Mouse (Mus musculus) kidney, postnatal 25 days (tissue): Measurements from ENCODE around the gene Sys1.

Source experiments
- DNase-seq, 2 experiments: peaks; one replicate each; pipeline ENCODE4 v3.0.0; 2021; ENCODE audit warnings: mixed read lengths in 2 of 2

Sys1 gene

GRCm38 (mm10) chr2:164456864-164457300 is at the start of gene Sys1:
Gene Sys1 (plus strand): TSS chr2:164456964.
- peak; percentile 32 to 55 for DNase-seq

- peak; percentile 76 to 80 for DNase-seq
Observed at GRCm38 (mm10) chr2:164407708-164408107, 49.1 kb upstream of the Sys1 start.

GRCm38 (mm10) chr2:164414167-164414566 is 42.6 kb upstream of the Sys1 start:
- DNase-seq, result no peak

GRCm38 (mm10) chr2:164414581-164414980 is 42.2 kb upstream of the Sys1 start:
- DNase-seq, result no peak

GRCm38 (mm10) chr2:164417198-164417597 is 39.6 kb upstream of the Sys1 start:
- peak in 1 of 2 experiments; percentile 38 for DNase-seq

GRCm38 (mm10) chr2:164418308-164418875 is 38.4 kb upstream of the Sys1 start:
- peak; percentile 61 to 86 for DNase-seq

DNA sequence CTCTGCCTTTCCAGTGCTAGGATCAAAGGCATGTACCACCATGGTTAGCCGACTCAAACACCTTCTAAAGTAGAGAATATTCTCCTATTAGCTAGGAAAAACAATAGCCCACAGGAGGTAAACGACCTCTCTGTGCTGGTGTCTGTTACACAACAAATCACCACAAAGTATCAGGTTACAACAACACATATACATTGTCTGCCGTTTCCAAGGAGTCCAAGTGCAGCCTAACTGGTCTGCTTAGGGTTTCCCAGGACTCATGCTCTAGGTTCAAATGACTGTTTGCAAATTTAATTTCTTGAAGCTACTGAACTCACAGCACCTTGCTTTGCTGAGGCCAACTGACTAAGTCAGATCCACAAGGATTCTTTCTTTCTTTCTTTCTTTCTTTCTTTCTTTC is 37.3 kb upstream of the Sys1 start:
- no peak for DNase-seq

DNA sequence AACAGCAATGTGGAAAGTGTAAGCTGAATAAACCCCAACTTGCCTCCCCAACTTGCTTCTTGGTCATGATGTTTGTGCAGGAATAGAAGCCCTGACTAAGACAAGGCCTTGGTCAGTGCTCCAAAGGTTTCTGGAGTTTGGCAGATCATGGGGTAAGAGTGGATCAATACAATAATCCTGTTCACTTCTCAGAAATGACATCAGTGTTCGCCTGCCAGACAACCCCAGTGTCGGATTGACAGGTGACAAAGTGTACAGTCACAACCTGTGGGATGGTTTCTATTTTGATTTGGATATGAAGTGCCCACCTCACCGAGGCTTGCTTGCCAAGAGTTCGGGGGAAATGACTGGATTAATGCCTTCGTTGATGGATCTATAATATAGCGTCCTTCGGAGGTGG is 35.5 kb upstream of the Sys1 start:
- DNase-seq, result no peak

DNA sequence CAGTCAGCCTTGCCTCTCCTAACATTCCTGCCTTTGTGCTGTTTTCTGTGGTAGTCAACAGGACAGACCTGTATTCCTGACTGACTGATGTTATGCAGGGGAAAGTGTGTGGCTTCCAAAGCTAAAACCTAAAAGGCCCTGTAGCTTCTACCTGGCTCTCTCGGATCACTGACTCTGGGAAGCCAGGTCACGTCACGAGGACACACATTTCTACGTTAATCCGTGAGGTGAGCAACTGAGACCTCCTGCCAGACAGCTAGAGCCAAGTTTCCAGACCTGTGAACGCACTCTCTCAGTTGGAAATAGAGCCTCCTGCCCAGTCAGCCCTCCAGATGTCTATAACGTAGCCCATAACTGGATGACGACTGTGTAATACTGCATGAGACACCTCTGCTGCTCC is 34.8 kb upstream of the Sys1 start:
- peak; percentile 62 to 89 for DNase-seq

DNA sequence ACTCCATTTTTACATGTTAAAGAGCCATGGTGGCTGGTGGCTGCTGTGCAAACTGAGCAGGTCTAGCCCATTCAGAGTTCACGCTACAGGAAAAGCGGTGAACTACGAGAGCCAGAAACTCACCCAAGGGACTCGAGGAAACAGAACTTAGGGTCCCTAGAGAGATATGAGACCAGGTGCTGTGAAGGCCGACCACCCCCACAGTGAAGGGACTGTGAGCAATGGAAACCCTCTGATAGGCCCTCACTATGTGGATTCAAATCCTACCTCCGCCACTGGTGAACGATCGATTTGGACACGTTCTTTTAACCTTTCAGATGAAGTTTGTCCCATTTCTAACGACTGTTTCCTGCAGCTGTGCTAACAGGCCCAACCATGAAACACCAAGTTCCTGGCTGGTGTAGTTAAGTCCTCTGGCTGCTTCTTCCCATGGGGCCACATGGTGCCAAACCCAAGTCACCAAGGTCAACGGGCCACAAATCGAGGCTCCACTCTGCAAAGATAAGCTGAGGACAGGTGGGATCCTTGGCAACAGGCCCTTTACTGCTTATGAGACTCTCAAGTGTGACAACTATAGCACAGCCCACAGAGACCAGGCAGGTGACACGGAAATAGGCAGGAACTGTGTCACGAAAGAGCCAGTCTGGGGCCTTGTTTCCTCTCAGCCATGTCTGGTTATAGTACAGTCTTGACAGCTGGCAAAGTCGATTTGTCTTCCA is 33.9 kb upstream of the Sys1 start:
- peak in 1 of 2 experiments; percentile 59 for DNase-seq

GRCm38 (mm10) chr2:164423464-164423863 is 33.3 kb upstream of the Sys1 start:
- DNase-seq, result peak in 1 of 2 experiments; percentile 67

DNA sequence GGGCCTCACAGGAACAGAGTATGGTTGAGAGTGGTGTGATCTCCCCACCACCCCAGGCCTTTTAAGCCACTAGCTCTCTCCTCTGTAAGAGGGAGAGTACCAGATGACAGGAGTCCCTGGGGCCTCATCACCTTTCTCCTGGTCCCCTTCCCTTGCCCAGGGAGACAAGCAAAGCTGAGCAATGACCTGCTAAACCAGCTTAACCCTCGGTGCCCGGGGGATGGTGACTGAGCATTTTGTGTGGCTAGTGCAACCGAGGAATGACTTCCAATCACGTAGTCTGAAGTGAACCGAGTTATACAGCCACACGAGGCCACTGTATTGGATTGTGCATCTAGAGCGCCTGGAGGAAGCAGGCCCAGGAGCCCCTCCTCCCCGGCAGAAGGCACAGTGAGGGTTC is 32.4 kb upstream of the Sys1 start:
- DNase-seq, result no peak

DNA sequence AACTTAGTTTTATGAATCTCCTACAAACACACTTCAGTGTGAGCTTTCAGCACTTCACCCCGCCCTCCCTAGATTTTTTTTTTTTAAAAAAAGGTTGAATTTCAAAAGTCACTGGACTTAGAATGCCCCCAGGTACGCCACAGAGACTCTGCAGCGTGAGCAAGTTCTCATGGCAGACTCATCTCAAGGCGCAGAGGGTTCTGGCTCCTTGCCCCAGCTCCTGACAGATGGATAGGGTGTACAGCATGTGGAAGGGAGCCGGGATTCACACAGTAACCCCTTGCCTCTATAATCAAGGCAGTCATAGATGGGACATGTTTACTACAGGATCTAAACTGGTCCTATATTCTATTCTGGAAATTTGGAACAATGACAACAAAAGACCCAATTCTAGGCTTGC is 31.4 kb upstream of the Sys1 start:
- DNase-seq, result peak; percentile 78 to 88

DNA sequence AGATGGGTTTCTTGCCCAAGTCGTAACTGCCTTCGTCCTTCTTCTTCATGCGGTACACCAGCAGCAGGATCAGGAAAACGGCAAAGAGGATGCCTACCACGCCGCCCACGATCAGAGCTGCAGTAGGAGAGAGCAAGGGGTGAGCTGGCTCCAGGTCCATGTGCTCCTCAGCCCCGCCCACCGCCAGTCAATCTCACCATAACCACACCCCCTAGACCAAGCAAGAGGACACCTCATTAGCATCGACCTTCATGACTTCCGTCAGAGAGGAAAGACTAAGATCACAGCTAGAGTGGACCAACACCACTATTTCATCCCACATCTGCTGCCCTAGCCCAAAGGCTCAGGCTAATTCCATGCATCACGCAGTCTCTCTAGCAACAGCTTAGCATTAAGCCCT is 30.6 kb upstream of the Sys1 start:
- peak; percentile 63 to 82 for DNase-seq

DNA sequence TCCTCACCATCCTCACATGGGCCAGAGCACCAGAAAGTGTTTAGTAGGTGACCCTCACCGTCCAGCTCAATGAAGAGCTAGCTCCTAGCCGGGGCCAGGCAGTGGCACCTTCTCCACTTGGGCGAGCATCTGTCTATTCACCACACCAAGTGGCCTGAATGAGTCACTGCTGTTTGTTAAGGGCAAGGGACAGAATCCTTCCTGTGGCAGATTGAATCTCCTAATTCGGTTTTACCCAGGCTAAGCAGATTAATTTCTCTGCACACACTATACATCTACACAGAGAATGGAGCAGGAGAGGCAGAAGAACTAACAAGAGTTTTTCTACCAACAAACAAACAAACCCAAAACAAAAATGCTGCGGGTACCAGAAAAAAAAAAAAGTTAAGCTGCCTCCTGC is 29.8 kb upstream of the Sys1 start:
- DNase-seq, result no peak

GRCm38 (mm10) chr2:164428451-164428850 is 28.3 kb upstream of the Sys1 start:
- no peak for DNase-seq

GRCm38 (mm10) chr2:164429881-164430615 is 26.7 kb upstream of the Sys1 start:
- DNase-seq, result no peak

DNA sequence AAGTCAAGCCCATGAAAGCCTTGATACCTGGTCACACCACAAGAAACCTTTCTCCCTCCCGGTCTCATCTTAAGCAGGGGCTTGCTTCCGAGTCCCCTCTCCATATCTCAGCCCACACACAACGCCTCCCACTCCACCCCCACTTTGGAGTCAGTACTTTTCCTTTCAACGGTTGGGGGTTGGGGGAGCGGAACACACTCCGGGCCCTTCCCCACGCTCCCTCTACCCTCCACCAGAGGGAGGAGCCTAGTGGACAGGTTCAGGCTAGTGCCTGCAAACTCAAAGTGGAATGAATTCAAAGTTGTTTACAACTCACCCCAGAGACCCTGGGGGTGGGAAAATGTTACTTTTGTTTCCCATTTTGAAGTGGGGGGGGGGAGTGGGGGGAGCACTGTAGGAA is 26.1 kb upstream of the Sys1 start:
- DNase-seq, result peak; percentile 72 to 83

- DNase-seq, result peak; percentile 66 to 85
Observed at GRCm38 (mm10) chr2:164431676-164432465, 24.9 kb upstream of the Sys1 start.

- peak; percentile 53 to 80 for DNase-seq
Observed at GRCm38 (mm10) chr2:164432541-164433191, 24.1 kb upstream of the Sys1 start.

DNA sequence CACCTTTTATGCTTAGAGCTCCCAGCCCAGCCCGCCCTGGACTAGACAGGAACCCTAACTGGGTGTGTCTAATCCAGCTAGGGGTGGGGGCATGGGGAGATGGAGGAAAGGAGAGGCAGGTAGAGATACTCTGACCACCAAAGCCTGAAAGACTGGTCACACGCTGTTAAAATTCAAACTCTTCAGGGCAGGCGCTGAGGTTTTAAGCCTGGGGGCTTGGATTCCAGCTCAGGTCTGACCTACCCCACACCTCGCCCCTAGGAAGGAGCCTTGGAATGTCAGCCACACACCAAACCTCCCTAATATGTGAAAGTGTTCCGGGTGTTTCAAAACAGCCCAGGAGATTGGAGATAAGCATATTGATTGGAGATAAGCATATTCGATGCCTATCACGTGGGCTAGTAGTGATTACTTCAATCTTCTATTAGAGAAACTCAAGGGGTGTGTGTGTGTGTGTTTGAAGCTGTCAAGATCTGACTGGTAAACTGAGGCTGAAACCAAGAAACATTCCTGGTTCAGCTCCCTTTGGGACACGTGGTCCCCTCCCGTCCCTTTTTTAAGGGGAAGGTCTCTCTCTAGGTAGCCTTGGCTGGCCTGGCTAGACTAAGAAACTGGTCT is 23.4 kb upstream of the Sys1 start:
- DNase-seq, result peak in 1 of 2 experiments; percentile 35

DNA sequence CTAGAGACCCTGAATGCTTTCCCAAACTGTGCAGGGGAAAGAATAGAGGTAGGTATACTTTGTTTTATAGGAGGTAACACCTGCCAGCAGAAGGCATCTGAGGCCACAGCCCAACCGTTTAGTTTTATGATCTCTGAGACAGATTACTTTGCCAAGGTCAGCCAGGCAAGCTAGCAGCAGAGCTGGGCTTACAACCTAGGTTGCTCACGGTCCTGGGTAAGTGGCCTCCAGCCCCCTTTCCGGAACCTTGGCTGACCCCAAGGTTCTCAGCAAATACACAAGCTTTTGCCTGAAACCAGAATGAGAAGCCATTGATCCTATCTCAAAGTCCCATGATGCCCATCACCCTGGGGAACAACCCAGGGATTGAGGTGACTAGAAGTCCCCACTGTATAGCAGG is 22.1 kb upstream of the Sys1 start:
- peak in 1 of 2 experiments; percentile 66 for DNase-seq
